Mouse (Mus musculus): Measurements from ENCODE around the gene Prkn.

The Prkn gene

DNA sequence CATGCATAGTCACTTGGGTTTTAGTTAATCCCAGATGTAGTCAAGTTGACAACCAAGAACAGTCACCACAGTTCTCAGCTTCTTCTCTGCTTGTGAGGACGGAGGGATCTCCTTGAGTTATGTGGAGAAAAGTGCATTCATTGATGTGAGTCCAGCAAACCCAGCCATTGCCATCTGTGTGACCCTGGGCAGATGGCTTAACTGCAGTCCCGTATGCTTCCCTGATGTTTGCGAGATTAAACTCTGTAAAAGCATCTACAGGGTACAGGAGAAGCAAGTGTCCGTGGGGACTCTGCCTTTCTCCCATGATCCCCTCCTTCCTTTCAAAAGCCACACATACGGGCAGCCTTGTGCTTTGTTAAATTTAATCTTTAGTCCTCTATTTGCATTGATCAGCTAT, 157.1 kb downstream of the Prkn start:
- DNase-seq: no peak

DNA sequence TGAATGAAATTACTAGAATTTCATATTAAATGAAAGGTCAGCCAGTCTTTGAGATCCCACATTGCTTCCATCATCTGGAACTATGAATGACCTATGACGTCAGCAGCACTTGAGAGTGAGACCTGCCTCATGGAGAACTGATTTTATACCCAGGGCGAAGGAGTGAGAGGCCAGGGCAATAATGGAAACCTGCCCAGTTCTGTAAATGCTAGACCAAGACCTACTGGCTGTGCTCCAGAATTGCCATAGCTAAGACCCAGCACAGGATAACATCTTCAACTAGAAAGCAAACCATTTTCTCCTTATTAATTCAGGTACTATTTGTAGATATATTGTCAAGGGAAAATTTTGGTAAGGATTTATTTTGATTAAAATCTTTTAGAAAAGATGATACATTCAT, 183.2 kb downstream of the Prkn start:
- no peak for DNase-seq

DNA sequence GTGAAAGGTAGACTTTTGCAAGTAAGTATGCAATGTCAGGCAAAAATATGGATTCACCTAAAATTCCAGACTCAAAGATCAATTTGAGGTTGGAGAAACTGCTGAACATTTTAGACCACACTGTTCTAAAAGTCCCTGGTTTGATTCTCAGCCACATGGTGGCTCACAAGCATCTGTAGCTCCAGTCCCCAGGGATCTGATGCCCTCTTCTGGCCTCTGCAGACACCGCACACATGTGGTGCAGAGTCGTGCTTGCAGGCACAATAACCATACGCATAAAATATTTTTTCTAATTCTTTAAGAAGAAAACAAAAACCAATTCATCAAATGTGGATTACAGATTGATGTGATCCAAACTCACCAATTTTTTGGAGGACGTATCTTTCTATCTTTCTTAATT, 189.2 kb downstream of the Prkn start:
- DNase-seq: no peak

DNA sequence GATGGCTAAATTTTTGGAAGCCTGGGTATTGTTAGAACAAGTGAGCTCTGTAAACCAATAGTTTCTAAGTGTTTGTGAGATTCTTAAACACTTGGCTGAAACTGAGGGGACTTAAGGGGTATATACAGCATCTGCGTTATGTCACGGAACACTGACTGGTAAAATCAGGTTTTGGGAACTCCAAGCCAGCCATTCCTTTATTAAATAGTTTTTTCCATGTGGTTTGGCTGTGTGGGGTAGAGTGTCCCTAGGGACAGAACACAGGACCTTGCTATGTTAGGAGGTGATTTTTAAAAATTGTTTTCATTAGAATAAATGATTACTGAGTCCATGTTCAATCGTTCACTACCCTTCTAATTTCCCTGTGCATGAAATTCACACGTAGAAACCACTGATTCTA, 190.8 kb downstream of the Prkn start:
- no peak for DNase-seq

DNA sequence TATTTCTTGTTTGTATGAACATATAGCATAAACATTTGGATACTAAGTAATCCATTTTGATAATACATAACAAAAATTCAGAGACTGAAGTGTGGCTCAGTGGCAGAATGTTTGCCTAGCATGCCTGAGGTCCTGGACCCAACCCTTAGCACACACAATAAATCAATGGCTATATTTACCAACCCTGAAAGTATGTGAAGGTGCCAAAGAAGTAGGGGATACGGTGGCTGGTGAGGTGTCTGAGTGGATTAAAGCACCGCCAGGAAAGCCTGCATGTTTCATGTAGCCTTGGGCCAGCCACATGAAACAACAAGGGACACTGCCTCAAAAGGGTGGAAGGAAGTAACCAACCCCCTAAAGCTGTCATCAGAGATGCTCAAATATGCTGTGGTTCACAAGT, 192.2 kb downstream of the Prkn start:
- DNase-seq: peak in 1 of 2 experiments; percentile 15

DNA sequence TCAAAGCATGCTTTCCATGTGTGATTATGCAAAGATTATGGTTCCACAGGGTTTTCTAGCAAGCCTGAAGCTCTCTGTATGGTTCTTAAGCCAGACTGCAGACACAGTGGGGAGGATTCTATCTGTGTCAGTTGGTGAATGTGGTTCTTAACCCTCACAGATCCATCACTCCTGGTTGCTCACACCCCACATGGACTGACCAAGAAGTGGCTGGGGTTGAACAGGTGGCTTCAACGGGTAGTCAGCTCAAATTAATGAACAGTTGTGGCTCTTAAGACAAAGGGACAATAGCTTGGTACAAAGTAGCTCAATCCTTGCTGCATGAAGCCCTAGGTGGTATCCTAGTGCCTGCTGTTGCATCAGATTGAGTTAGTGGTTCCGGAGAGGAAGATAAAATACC, 193.4 kb downstream of the Prkn start:
- no peak for DNase-seq

DNA sequence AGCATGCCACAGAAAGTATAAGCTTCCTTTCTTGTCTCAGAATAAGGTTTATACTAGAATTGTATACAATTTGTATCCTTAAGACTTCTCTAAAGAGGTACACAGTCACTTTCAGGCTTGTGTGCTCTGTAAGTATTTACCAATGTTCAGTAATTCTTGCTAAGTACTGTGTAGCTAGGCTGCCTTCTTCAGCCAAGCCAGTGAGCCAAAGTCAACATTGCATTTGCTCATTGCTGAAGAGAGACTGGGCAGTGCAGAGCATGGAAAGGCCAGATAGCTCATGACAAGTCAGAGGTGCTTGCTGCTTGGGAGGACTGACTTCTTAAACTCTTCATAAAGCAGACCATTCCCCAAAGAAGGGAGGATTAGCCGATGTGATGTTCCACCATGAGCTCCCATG, 198.1 kb downstream of the Prkn start:
- peak; percentile 50 to 65 for DNase-seq

DNA sequence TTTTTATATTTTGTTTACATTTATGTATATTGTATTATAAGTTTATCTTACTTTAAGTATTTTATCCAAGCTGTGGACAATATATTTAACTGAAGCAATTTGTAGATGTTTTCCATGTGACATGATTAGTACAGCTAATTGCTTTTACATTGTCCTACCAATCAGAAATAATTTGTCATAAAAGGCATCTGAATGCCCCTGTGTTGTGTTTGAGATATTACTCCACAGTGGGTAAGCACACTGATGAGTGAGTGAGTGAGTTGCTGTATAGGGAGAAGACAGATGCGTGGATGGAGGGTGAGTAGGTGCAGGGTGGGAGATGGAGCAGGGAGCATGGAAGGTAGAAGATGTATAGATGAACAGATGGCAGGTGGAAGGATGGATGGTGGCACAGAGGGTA, 218.8 kb downstream of the Prkn start:
- DNase-seq: no peak

DNA sequence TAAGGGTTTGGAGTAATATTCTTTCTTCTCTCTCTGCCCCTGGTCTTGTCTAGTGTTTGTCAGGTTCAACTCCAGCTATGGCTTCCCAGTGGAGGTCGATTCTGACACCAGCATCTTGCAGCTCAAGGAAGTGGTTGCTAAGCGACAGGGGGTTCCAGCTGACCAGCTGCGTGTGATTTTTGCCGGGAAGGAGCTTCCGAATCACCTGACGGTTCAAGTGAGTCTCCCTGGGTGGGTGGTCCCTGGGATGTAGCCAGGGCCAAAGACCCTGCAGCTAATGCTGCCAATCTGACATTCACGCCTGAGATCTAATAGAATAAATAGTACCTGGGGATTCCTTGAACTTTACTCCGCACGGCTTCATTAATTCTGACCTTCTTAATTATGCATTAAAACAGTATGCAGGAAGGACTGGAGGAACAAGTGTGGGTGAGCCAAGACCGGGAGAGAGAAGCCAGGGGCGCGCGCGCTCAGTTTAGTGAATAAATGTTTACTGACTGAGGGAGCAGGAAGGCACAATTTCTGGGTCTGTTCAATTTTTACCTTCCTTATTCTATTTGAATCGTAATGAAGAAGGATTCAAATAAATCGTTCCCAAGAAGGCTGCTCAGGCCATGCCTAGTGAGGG, 227.0 kb downstream of the Prkn start:
- no peak for DNase-seq

DNA sequence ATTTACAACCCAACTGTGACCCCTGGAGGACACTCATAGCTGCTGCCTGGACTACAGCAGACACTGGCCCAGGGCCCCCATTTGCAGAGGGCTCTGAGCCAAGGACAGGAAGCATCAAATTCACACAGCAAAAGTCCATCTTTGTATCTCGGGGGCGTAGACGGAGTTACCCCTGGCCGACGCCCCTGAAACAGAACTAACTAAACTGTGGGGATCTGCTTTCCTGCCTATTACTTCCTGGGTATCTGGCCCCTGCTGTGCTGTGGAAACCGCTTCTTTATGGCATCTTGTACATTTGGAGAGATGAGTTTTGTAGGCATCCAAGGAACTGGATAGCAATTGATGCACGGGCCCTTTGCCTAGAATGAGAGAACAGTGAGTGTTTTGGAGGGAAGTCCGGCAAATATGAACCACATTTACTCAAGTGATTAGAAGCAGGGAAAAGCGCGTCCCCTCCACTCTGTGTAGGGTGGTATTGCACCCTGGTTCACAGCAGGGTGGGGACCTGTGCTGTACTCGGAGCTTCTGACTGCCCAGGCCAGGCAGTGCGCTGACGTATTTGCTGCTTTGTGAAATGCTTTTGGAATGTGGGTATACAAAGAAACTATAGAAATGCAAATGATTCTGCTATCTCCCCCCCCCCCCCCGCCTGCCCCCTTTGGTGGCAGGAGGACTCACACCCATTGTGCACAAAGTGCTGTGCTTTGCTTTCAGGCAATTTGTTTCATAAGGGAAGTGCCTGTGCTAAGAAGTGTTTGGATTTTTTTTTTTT, 227.7 kb downstream of the Prkn start:
- peak; percentile 22 to 44 for DNase-seq

DNA sequence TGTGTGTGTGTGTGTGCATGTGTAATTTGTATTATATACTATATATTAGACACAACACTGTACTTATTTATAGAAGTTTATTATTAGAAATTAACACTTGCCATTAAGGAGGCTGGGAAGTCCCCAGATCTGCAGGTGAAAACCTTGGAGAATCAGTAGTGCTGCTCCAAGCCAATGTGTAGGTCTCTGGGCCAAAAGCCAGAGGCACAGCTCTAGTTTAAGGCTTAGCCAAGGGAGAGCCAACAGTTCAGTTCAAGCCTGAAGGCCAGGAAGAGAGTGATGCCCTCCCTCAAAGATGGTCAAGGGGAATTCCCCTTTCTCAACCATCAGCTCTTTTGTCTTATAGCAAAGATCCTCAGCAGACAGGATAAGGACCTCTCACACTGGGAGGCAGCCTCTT, 230.8 kb downstream of the Prkn start:
- no peak for DNase-seq

DNA sequence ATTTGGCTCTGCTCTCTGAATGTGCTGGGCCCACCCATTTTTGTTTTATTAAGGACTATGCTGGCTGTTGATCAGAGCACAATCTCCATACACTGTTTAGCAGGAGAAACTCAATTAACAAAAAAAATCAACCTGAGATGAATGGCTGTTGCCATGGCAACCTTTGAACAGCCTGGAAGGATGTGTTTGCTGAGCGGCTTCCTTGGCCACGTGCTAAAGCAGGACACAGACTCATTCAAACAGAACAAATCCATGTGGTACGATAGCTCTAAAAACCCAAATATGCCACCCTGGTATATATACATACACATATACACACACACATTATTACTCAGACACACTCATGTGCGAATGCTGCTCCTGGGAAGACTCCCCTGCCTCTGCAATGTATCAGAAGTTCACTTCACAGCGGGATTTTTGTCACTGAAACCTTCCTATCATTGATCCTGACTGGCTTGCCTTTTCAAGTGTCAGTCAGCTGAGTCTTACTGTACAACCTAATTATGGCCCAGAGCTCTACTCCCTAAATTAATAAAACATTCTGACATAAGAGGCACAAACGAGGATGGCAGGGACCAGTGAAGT, 236.2 kb downstream of the Prkn start:
- no peak for DNase-seq

DNA sequence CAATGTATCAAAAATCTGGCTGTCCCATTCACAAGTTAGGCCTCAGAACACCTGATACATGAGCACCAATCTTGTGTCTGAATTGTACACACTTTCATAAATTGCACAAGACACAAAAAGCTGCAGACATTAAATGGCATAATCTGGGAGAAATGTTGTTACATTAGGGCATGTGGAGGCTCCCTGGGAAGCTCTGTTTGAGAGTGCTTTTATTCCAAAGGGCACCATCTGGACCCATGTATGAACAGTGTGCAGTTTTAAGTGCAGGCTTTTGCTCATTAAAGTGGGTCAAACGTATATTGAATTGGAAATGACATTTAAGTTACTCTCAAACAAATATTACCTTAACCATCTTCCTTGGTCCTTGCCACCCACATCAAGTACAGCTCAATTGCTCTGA, 246.3 kb downstream of the Prkn start:
- DNase-seq: no peak

DNA sequence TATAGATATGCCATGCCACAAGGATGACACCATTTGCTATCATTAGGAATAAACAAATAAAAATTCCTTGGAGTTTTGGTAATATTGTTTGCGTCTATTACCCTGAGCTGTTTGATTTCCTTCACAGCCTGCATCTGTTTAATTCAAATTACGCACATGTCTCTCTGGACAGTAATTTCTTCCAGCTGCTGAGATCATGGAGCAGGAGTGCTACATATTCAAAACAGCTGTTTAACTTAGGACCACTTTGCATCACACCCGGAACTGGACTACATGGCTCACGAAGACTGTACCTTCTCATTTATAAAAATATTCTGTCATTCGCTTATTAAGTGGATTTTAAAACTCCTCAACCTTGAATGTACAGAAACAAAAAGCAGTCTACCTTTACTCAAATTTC, 246.9 kb downstream of the Prkn start:
- no peak for DNase-seq

DNA sequence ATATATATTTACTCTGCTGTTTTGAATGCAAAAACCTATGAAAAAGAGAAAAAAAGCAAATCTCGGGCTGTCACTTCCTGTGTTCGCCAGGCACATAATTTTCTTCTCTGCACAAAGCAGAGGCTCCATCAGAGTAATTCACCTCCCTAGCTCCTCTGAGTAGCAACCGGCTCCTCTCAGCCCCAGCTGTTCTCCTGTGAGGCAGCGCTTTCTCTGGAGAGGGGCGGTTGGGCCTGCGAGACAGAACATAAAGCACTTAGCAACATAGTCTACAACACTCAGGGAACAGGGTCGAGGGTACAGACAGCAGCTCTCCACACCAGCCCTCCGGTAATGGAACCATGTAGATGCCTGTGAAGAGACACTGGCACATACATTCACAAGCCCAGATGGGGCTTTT, 247.6 kb downstream of the Prkn start:
- DNase-seq: no peak

DNA sequence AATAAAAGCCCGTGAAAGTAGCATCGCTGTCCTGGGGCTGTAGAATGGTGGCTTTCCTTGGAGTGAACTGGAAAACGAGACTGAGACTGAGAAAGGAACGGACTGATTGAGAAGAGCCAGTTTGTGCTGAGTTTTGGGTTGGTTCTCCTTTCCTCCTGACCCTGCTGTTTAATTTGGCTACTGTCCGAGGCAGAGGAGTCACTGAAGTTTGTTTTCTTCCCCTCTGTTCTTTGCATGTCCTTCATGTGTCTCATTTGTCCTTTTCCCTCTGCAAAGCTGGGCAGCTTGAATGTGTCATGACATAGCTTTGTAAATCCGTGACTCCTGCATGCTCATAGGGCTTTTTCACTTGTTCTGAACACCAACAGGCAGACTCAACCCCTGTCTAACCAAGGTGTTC, 249.2 kb downstream of the Prkn start:
- DNase-seq: no peak

DNA sequence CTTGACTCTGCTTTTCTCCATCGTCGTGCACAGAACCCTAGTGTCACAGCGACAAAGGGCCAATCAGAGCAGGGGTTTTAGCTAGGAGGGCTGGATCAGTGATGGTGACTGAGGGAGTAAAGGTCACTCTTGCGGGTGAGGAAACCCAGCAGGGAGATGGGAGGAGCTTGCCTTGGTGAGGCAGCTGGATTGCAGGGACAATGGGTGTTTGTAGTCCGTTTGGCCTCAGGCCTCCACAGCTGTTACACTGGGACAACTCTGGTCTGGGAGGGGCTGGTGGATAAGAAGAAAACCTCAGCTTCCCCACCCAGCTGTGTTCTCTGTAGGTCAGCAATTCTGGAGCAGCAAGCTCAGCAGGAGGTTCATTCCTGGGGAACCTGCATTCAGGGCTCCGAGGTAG, 252.7 kb downstream of the Prkn start:
- peak; percentile 18 to 20 for DNase-seq

DNA sequence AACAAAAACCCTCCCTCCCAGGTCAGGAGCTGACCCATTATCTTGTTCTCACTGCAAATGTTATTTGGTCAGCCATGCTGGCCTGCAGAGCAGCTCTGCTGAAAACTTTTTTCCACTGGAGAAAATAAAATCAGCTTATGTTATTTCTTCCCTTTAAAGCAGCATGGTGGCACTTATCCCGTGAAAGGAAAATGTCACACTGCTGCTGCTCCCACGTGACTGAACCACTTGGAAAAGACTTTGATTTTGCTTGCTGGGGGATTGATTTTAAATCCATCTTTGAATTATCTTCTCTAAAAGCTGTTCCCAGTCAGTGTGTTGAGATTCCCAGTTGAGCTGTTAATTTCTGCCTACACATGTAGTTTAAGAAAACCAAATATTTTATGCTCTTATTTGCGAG, 253.1 kb downstream of the Prkn start:
- no peak for DNase-seq

DNA sequence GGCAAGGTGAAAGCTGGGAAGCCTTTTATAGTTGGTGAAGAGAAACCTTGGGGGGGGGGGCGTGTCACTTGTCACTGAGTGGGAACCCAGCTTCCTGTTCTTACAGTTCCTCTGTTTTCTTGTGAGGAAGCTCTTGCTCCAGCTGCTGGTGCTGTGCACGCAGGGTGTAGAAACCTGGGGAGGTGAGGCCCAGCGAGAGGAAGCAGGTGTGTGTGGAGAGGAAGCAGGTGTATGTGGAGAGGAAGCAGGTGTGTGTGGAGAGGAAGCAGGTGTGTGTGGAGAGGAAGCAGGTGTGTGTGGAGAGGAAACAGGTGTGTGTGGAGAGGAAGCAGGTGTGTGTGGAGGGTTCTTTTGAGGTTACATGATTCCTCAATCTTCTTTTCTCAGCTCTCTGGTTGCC, 266.8 kb downstream of the Prkn start:
- DNase-seq: no peak

DNA sequence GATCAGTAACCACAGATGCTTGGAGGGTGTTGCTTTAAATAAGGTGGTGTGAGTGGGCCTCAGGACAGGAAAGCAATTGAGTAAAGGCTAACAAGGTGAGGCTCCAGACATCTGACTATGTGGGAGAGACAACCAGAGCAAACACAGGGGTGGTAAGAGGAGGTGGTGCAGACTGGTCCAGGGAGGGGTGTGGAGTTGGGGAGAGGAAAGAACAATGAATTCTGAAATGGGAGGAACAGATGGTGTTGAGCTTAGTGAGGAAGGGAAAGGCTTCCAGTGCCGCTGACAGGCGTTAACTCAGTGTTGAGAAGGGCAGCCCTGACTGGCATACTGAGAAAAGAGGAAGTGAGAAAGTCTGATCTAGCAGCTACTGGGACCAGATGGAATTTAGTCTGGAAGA, 267.7 kb downstream of the Prkn start:
- no peak for DNase-seq

DNA sequence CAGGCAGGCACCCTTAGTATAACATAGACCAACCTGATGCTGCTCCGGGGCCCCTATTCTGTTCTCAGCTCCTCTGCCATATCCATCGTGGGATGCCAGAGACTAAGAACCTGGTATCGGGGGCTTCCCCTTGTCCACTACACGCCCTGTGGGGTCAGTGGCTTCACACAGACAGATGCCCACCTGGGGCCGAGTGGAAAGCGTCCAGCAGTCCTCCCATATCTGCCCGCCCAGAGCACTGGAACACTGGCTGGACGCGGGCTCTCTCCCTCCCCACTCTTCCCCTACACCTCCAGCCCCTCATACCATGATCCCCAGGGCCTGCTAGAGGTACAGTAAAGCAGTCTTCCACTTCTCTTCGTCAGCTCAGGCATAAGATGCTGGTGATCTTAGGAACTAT, 277.3 kb downstream of the Prkn start:
- DNase-seq: no peak

DNA sequence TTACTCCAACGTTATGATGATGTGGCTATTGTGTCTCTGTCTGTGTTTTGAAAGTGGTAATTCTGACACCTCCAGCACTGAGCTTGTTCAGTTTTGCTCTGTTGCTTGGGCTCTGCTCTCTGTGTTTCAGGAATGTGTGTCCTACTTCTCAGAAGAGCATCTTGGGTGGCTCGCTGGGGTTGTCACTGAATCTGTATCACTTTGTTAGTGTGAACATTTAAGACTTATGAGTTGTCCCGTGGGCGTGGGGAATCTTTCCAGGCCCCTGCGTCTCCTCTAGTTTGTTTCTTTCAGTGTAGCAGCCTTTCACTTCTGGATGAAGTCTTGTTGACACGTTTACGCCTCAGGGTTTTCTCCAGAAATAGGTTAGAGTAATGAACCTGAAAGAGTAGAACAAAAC, 283.9 kb downstream of the Prkn start:
- DNase-seq: no peak

DNA sequence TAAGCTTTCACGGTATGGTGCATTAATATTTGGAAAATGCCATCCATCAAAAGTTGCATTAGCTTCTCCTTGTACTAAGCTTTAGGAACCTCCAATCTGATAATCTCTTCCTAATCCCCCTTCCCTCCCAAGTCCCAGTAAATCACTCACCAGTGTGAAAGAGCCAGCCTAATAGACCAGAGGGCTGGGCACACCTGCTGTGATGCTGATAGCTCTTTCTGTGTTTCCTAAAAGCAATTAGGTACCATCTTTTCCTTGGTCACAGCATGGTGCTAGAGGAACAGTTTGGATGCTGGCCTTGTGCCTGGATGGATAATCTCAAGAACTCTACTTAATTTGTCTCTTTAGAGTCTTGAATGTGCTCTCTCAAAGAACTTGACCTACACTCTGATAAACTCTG, 287.0 kb downstream of the Prkn start:
- DNase-seq: no peak

DNA sequence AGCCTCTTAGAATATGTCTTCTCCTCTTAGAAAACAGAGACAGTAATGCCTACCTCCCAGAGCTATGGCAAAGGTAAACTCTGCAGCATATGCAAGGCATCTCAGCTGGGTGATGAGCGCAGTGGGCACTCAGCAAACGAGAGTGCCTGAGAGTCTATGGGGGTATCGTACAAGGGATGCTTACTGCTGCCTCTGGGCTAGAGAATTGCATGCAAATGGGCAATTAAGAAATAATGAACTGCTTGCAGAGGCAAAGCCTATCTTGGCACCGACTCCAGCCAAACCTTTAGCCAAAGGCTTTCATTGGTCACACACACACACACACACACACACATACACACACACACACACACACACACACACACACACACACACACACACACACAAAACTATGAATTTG, 290.7 kb downstream of the Prkn start:
- no peak for DNase-seq

DNA sequence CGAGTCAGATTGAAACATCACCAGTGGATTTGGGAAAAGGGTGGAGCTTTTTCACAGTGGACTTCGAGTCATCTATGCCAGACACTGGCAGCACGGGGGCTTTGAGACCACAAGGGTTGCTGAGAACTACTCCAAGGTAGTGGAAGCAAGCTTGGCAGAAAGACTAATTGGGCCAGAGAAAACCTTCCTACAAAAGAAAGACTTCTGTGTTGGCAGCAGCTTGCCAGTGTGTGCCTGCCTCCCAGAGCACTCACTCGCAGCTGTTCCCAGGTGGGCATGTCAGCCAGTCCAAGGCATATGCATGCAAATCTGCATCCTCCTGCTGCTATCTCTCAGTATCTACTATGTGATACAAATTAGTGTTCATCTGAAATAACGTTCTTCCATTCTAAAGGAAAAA, 302.1 kb downstream of the Prkn start:
- no peak for DNase-seq

All from lung, adult 18-20 months (tissue).